ENCODE assay signal across 19 mouse cellular contexts in genomic region chr6:29431473-29431872, GRCm38 (mm10). TPM values are rescaled to one million over a fixed set of nuclear protein-coding genes. Genes with fewer than 3 reads are reported as not detected.
DNase-seq lines count a peak whose midpoint lies in the region; ATAC-seq and TF ChIP-seq lines count a peak whose summit lies in the region.
"Had no signal": no experiment of that assay in that cellular context is flagged by ENCODE, and none has a peak within 500 bp of the region (broad histone marks: within the 10 kb centered on the region; RNA-seq: fewer than 3 reads in every experiment).

No protein-coding gene starts in this region.

- H3K9me3 ChIP-seq in limb, embryonic 11.5 days (ENCODE audit: control insufficient read depth, low read length): no peaks in the 10 kb centered on the region
- H3K9me3 ChIP-seq in limb, embryonic 10.5 days (replicated peaks): no peaks in the 10 kb centered on the region
- no peaks in the 10 kb centered on the region for H3K9me3 ChIP-seq in heart, embryonic 14.5 days (ENCODE audit: control insufficient read depth, low read length)
- H3K9me3 ChIP-seq in stomach, postnatal 0 days (ENCODE audit: control insufficient read depth, low read length): no peaks in the 10 kb centered on the region
- no peaks in the 10 kb centered on the region for H3K9me3 ChIP-seq in liver, embryonic 11.5 days (ENCODE audit: control insufficient read depth, low read length)
- H3K9me3 ChIP-seq: forebrain, embryonic 13.5 days; hindbrain, embryonic 13.5 days had no signal

- H3K27me3 ChIP-seq in limb, embryonic 11.5 days (ENCODE audit: control insufficient read depth, insufficient read depth, low read length): peaks cover 9% of the 10 kb centered on the region
- peaks cover 49% of the 10 kb centered on the region for H3K27me3 ChIP-seq in limb, embryonic 10.5 days (ENCODE audit: low read depth, poor library complexity, severe bottlenecking)
- no peaks in the 10 kb centered on the region for H3K27me3 ChIP-seq in heart, embryonic 14.5 days (ENCODE audit: control insufficient read depth, insufficient read depth, low read length)
- peaks cover 3% of the 10 kb centered on the region; the same call in 1 of the 2 replicates for H3K27me3 ChIP-seq in stomach, postnatal 0 days (ENCODE audit: control insufficient read depth, insufficient read depth, low read length)
- peaks cover 49% of the 10 kb centered on the region for H3K27me3 ChIP-seq in liver, embryonic 11.5 days (replicated peaks; ENCODE audit: control insufficient read depth, insufficient read depth, low read length)
- H3K27me3 ChIP-seq: CH12.LX had no signal

- no peak for TF ChIP-seq EP300 in stomach, postnatal 0 days (optimal IDR thresholded peaks at IDR 0.05)

- no peak for TF ChIP-seq CTCF in embryonic fibroblast, embryonic 13.5 days (IDR thresholded peaks at IDR 0.05; ENCODE audit: borderline replicate concordance, insufficient read depth, low read length)
- TF ChIP-seq CTCF in stomach, postnatal 0 days (IDR thresholded peaks at IDR 0.05; ENCODE audit: low read depth): no peak

- no peak overlapping the region for H3K4me2 ChIP-seq in limb, embryonic 11.5 days (ENCODE audit: low read depth, severe bottlenecking)
- H3K4me2 ChIP-seq in heart, embryonic 14.5 days (ENCODE audit: low read length): peak overlapping the region; percentile 81
- H3K4me2 ChIP-seq in stomach, postnatal 0 days (replicated peaks; ENCODE audit: low read depth): no peak overlapping the region
- H3K4me2 ChIP-seq in liver, embryonic 11.5 days: no peak overlapping the region
- H3K4me2 ChIP-seq: forebrain, embryonic 13.5 days; hindbrain, embryonic 13.5 days had no signal

- TF ChIP-seq POLR2A in embryonic fibroblast, embryonic 13.5 days (IDR thresholded peaks at IDR 0.05; ENCODE audit: low read depth, low read length): no peak

- H3K27ac ChIP-seq in limb, embryonic 11.5 days (replicated peaks; ENCODE audit: low read depth, low read length): no peak overlapping the region
- no peak overlapping the region for H3K27ac ChIP-seq in limb, embryonic 10.5 days
- H3K27ac ChIP-seq in embryonic fibroblast, embryonic 13.5 days (ENCODE audit: insufficient read depth, low read length): peak overlapping the region; percentile 91
- H3K27ac ChIP-seq in heart, embryonic 14.5 days (replicated peaks in 1 of 2; ENCODE audit: control insufficient read depth in 1 of 2, insufficient read depth in 1 of 2, low read depth in 2 of 2, low read length in 2 of 2): peak overlapping the region; percentile 99
- no peak overlapping the region for H3K27ac ChIP-seq in stomach, postnatal 0 days (replicated peaks)
- H3K27ac ChIP-seq in liver, embryonic 11.5 days (ENCODE audit: low read depth, low read length): no peak overlapping the region
- H3K27ac ChIP-seq: forebrain, embryonic 13.5 days; hindbrain, embryonic 13.5 days had no signal

- no peaks in the 10 kb centered on the region for H3K36me3 ChIP-seq in limb, embryonic 11.5 days (ENCODE audit: control insufficient read depth, insufficient read depth, low read length)
- H3K36me3 ChIP-seq in limb, embryonic 10.5 days: no peaks in the 10 kb centered on the region
- no peaks in the 10 kb centered on the region for H3K36me3 ChIP-seq in heart, embryonic 14.5 days (ENCODE audit: control insufficient read depth, insufficient read depth, low read length)
- no peaks in the 10 kb centered on the region for H3K36me3 ChIP-seq in stomach, postnatal 0 days (ENCODE audit: control insufficient read depth, insufficient read depth, low read length)
- no peaks in the 10 kb centered on the region for H3K36me3 ChIP-seq in liver, embryonic 11.5 days (ENCODE audit: control insufficient read depth, insufficient read depth, low read length)
- H3K36me3 ChIP-seq: hindbrain, embryonic 13.5 days had no signal

- 0 out of 2 replicates have a peak overlapping the region, but pooled peaks have one; percentile 7 for H3K9ac ChIP-seq in limb, embryonic 11.5 days (ENCODE audit: low read length)
- peak overlapping the region; percentile 97 for H3K9ac ChIP-seq in heart, embryonic 14.5 days (ENCODE audit: low read length)
- no peak overlapping the region for H3K9ac ChIP-seq in stomach, postnatal 0 days (ENCODE audit: low read length)
- H3K9ac ChIP-seq in liver, embryonic 11.5 days (ENCODE audit: low read depth, low read length): no peak overlapping the region
- H3K9ac ChIP-seq: forebrain, embryonic 13.5 days; hindbrain, embryonic 13.5 days had no signal

- WGBS in limb, embryonic 11.5 days: 14% methylated on average over 5 of the region's 5 CpGs
- WGBS in limb, embryonic 10.5 days: 15% methylated on average over 5 of the region's 5 CpGs
- WGBS in heart, embryonic 14.5 days: 10% methylated on average over 5 of the region's 5 CpGs
- 39% methylated on average over 5 of the region's 5 CpGs for WGBS in stomach, postnatal 0 days
- WGBS in liver, embryonic 11.5 days: 30% methylated on average over 5 of the region's 5 CpGs

- DNase-seq in limb, embryonic 11.5 days (ENCODE audit: low spot score): no peak
- DNase-seq in limb, embryonic 10.5 days (ENCODE audit: low spot score): no peak
- peak; percentile 10 for DNase-seq in stomach, postnatal 0 days (ENCODE audit: low spot score)
- no peak for DNase-seq in liver, embryonic 11.5 days (ENCODE audit: low spot score)
- no peak for DNase-seq in layer of hippocampus, postnatal 14 days (ENCODE audit: low spot score in 2 of 2)
- DNase-seq: kidney, adult 9 months; layer of hippocampus, adult 9-11 months; liver; lung, postnatal 10 days; thymus, postnatal 14 days had no signal

- no peak for ATAC-seq in limb, embryonic 11.5 days (ENCODE audit: insufficient number of reproducible peaks, low FRiP score, low TSS enrichment, low read depth)
- ATAC-seq in heart, embryonic 14.5 days (ENCODE audit: insufficient number of reproducible peaks, insufficient read depth, low FRiP score, low read depth): peak; percentile 22
- no peak for ATAC-seq in stomach, postnatal 0 days (ENCODE audit: low FRiP score, low TSS enrichment)
- ATAC-seq in liver, embryonic 11.5 days (replicated peaks; ENCODE audit: low FRiP score): no peak
- no peak for ATAC-seq in megakaryocyte, adult 5-6 weeks (ENCODE audit: poor library complexity, severe bottlenecking)
- ATAC-seq: forebrain, embryonic 13.5 days; midbrain, embryonic 16.5 days had no signal

- H3K4me3 ChIP-seq in limb, embryonic 11.5 days (ENCODE audit: low read depth, low read length): no peak overlapping the region
- no peak overlapping the region for H3K4me3 ChIP-seq in limb, embryonic 10.5 days
- H3K4me3 ChIP-seq in embryonic fibroblast, embryonic 13.5 days (ENCODE audit: insufficient read depth, low read length): no peak overlapping the region
- no peak overlapping the region for H3K4me3 ChIP-seq in heart, embryonic 14.5 days (ENCODE audit: control insufficient read depth in 1 of 2, insufficient read depth in 1 of 2, low read depth in 1 of 2, low read length in 2 of 2)
- no peak overlapping the region for H3K4me3 ChIP-seq in stomach, postnatal 0 days (ENCODE audit: low read depth, low read length)
- H3K4me3 ChIP-seq in liver, embryonic 11.5 days (ENCODE audit: low read depth, low read length): no peak overlapping the region
- H3K4me3 ChIP-seq: forebrain, embryonic 13.5 days; hindbrain, embryonic 13.5 days had no signal

- peaks cover 30% of the 10 kb centered on the region for H3K4me1 ChIP-seq in limb, embryonic 11.5 days (ENCODE audit: control insufficient read depth, insufficient read depth, low read length)
- peaks cover 60% of the 10 kb centered on the region for H3K4me1 ChIP-seq in limb, embryonic 10.5 days
- peaks cover 24% of the 10 kb centered on the region for H3K4me1 ChIP-seq in embryonic fibroblast, embryonic 13.5 days (ENCODE audit: control insufficient read depth, insufficient read depth, low read length)
- peaks cover 30 to 34% of the 10 kb centered on the region in 2 experiments for H3K4me1 ChIP-seq in heart, embryonic 14.5 days (ENCODE audit: control insufficient read depth in 2 of 2, insufficient read depth in 2 of 2, low read length in 2 of 2)
- H3K4me1 ChIP-seq in stomach, postnatal 0 days (replicated peaks; ENCODE audit: control insufficient read depth, insufficient read depth): no peaks in the 10 kb centered on the region
- H3K4me1 ChIP-seq in liver, embryonic 11.5 days (replicated peaks; ENCODE audit: control insufficient read depth, insufficient read depth, low read length): peaks cover 13% of the 10 kb centered on the region

RNA-seq across cellular contexts. Expression of gene Flnc, which starts 1.6 kb away (rescaled TPM):
- 2.5 and 3.1 TPM in 2 replicates for polyA plus RNA-seq in limb, embryonic 11.5 days (2014; fragmentation: Nextera tagmentation; extraction: Ambion mirVana)
- 3.7 and 5.6 TPM in 2 replicates for polyA plus RNA-seq in limb, embryonic 10.5 days (2016; fragmentation: Nextera tagmentation; extraction: Ambion mirVana)
- 107 and 151 TPM in 2 replicates for polyA plus RNA-seq in embryonic fibroblast, embryonic 13.5 days (2011; ENCODE audit: insufficient read length, low read depth, missing spikeins)
- 36.8 and 47.7 TPM in 2 replicates for polyA plus RNA-seq in heart, embryonic 14.5 days (2014; fragmentation: Nextera tagmentation; extraction: Ambion mirVana)
- polyA plus RNA-seq in stomach, postnatal 0 days (2015; fragmentation: Nextera tagmentation; extraction: Ambion mirVana): 5.5 and 5.9 TPM in 2 replicates
- polyA plus RNA-seq in liver, embryonic 11.5 days (2014; fragmentation: Nextera tagmentation; extraction: Ambion mirVana): 4.7 and 6.2 TPM in 2 replicates
- total RNA-seq in layer of hippocampus, postnatal 14 days (2021): 1 to 10 TPM; 1.8 to 3.2 TPM
- not detected in 2 replicates for total RNA-seq in megakaryocyte, adult 5-6 weeks (2015)
- total RNA-seq in megakaryocyte, adult 5-6 weeks (2017): not detected in 2 replicates
- total RNA-seq: common myeloid progenitor, adult 5-6 weeks; neutrophil, adult 5-6 weeks had no signal

RNA-seq across cellular contexts. Expression of gene Ccdc136, which starts 35.4 kb away (rescaled TPM):
- 37.1 and 37.3 TPM in 2 replicates for polyA plus RNA-seq in limb, embryonic 11.5 days (2014; fragmentation: Nextera tagmentation; extraction: Ambion mirVana)
- polyA plus RNA-seq in limb, embryonic 10.5 days (2016; fragmentation: Nextera tagmentation; extraction: Ambion mirVana): 19.4 and 29.8 TPM in 2 replicates
- 25.1 and 26.7 TPM in 2 replicates for polyA plus RNA-seq in embryonic fibroblast, embryonic 13.5 days (2011; ENCODE audit: insufficient read length, low read depth, missing spikeins)
- 28.3 and 30.8 TPM in 2 replicates for polyA plus RNA-seq in heart, embryonic 14.5 days (2014; fragmentation: Nextera tagmentation; extraction: Ambion mirVana)
- polyA plus RNA-seq in stomach, postnatal 0 days (2015; fragmentation: Nextera tagmentation; extraction: Ambion mirVana): 12.4 and 12.6 TPM in 2 replicates
- 4.1 and 5.6 TPM in 2 replicates for polyA plus RNA-seq in liver, embryonic 11.5 days (2014; fragmentation: Nextera tagmentation; extraction: Ambion mirVana)
- total RNA-seq in layer of hippocampus, postnatal 14 days (2021): 10 to 100 TPM; 60.0 to 66.7 TPM
- total RNA-seq in megakaryocyte, adult 5-6 weeks (2015): 0.11 TPM in 1 of 2 replicates, not detected in the other
- 1.5 TPM in 1 of 2 replicates, not detected in the other for total RNA-seq in megakaryocyte, adult 5-6 weeks (2017)
- total RNA-seq: common myeloid progenitor, adult 5-6 weeks; neutrophil, adult 5-6 weeks had no signal

RNA-seq across cellular contexts. Expression of gene Atp6v1f, which starts 36.0 kb away (rescaled TPM):
- 182 and 198 TPM in 2 replicates for polyA plus RNA-seq in limb, embryonic 11.5 days (2014; fragmentation: Nextera tagmentation; extraction: Ambion mirVana)
- 185 and 196 TPM in 2 replicates for polyA plus RNA-seq in limb, embryonic 10.5 days (2016; fragmentation: Nextera tagmentation; extraction: Ambion mirVana)
- 131 and 136 TPM in 2 replicates for polyA plus RNA-seq in embryonic fibroblast, embryonic 13.5 days (2011; ENCODE audit: insufficient read length, low read depth, missing spikeins)
- polyA plus RNA-seq in heart, embryonic 14.5 days (2014; fragmentation: Nextera tagmentation; extraction: Ambion mirVana): 208 and 250 TPM in 2 replicates
- polyA plus RNA-seq in stomach, postnatal 0 days (2015; fragmentation: Nextera tagmentation; extraction: Ambion mirVana): 263 and 269 TPM in 2 replicates
- 223 and 247 TPM in 2 replicates for polyA plus RNA-seq in liver, embryonic 11.5 days (2014; fragmentation: Nextera tagmentation; extraction: Ambion mirVana)
- total RNA-seq in layer of hippocampus, postnatal 14 days (2021): 100 to 1,000 TPM; 234 to 240 TPM
- total RNA-seq in megakaryocyte, adult 5-6 weeks (2015): 238 and 251 TPM in 2 replicates
- total RNA-seq in megakaryocyte, adult 5-6 weeks (2017): 225 and 238 TPM in 2 replicates

RNA-seq across cellular contexts. Expression of gene Atp6v1fnb, which starts 39.8 kb away (rescaled TPM):
- not detected in 2 replicates for polyA plus RNA-seq in limb, embryonic 11.5 days (2014; fragmentation: Nextera tagmentation; extraction: Ambion mirVana)
- polyA plus RNA-seq in limb, embryonic 10.5 days (2016; fragmentation: Nextera tagmentation; extraction: Ambion mirVana): 0.34 TPM in 1 of 2 replicates, not detected in the other
- polyA plus RNA-seq in embryonic fibroblast, embryonic 13.5 days (2011; ENCODE audit: insufficient read length, low read depth, missing spikeins): not detected in 2 replicates
- polyA plus RNA-seq in heart, embryonic 14.5 days (2014; fragmentation: Nextera tagmentation; extraction: Ambion mirVana): not detected in 2 replicates
- polyA plus RNA-seq in stomach, postnatal 0 days (2015; fragmentation: Nextera tagmentation; extraction: Ambion mirVana): not detected in 2 replicates
- 0.34 and 0.55 TPM in 2 replicates for polyA plus RNA-seq in liver, embryonic 11.5 days (2014; fragmentation: Nextera tagmentation; extraction: Ambion mirVana)
- under 1 TPM in 1 of 2 experiments, not detected in 1; 0.85 TPM for total RNA-seq in layer of hippocampus, postnatal 14 days (2021)
- 0.67 TPM in 1 of 2 replicates, not detected in the other for total RNA-seq in megakaryocyte, adult 5-6 weeks (2015)
- total RNA-seq in megakaryocyte, adult 5-6 weeks (2017): 0.29 TPM in 1 of 2 replicates, not detected in the other
- total RNA-seq: CH12.LX had no signal

RNA-seq across cellular contexts. Expression of gene Opn1sw, which starts 43.2 kb away (rescaled TPM):
- 0.24 TPM in 2 replicates for polyA plus RNA-seq in limb, embryonic 11.5 days (2014; fragmentation: Nextera tagmentation; extraction: Ambion mirVana)
- polyA plus RNA-seq in limb, embryonic 10.5 days (2016; fragmentation: Nextera tagmentation; extraction: Ambion mirVana): 0.34 and 0.38 TPM in 2 replicates
- polyA plus RNA-seq in embryonic fibroblast, embryonic 13.5 days (2011; ENCODE audit: insufficient read length, low read depth, missing spikeins): 0.40 and 0.78 TPM in 2 replicates
- polyA plus RNA-seq in heart, embryonic 14.5 days (2014; fragmentation: Nextera tagmentation; extraction: Ambion mirVana): 0.46 and 1.1 TPM in 2 replicates
- 1.9 and 2.1 TPM in 2 replicates for polyA plus RNA-seq in stomach, postnatal 0 days (2015; fragmentation: Nextera tagmentation; extraction: Ambion mirVana)
- polyA plus RNA-seq in liver, embryonic 11.5 days (2014; fragmentation: Nextera tagmentation; extraction: Ambion mirVana): 0.36 and 0.53 TPM in 2 replicates
- under 1 TPM; 0.26 to 0.35 TPM for total RNA-seq in layer of hippocampus, postnatal 14 days (2021)
- total RNA-seq in megakaryocyte, adult 5-6 weeks (2015): not detected in 2 replicates
- not detected in 2 replicates for total RNA-seq in megakaryocyte, adult 5-6 weeks (2017)
- total RNA-seq: CH12.LX; common myeloid progenitor, adult 5-6 weeks; neutrophil, adult 5-6 weeks had no signal

Comparison
In these comparisons a context has a peak if more than half of its experiments do, and no peak if none do; other contexts are left out.
1. H3K27ac ChIP-seq: peak in embryonic fibroblast, embryonic 13.5 days (single experiment) and heart, embryonic 14.5 days (2 of 2); none in limb, embryonic 11.5 days (single experiment), limb, embryonic 10.5 days (single experiment), stomach, postnatal 0 days (single experiment) and liver, embryonic 11.5 days (single experiment).
2. H3K9ac ChIP-seq: peak in limb, embryonic 11.5 days (single experiment) and heart, embryonic 14.5 days (single experiment); none in stomach, postnatal 0 days (single experiment) and liver, embryonic 11.5 days (single experiment).